Mouse (Mus musculus) adrenal gland, postnatal 14 days (tissue): ENCODE measurements around the gene Hccs. TPM values are rescaled to one million over a fixed set of nuclear protein-coding genes. Genes with fewer than 3 reads are reported as not detected.
"Not testable (repeated sequence)": the region's sequence is repeated elsewhere in the genome, so short reads cannot be mapped to it uniquely, and the experiment has no call there.

Experiments used
- DNase-seq: peaks from one replicate; pipeline ENCODE4 v3.0.0; 2021; ENCODE audit warnings: mixed read lengths
- long read RNA-seq, 2 experiments: library from polyadenylated mRNA; stranded (forward); transcript quantifications; one replicate each; pipeline ENCODE4 v2.0.0; 2021
- total RNA-seq: library from RNA; stranded (reverse); gene quantifications from 2 replicates; pipeline ENCODE4 v1.2.3, GENCODE M21; 2021

The Hccs gene
- 39.4 and 43.5 TPM in 2 replicates for total RNA-seq
- long read RNA-seq, experiment 1, transcript Hccs-202 (7 exons, 2,473 nt): major isoform, 48 of 85 reads
- long read RNA-seq, experiment 1, transcript Hccs-201 (7 exons, 2,320 nt): minor isoform, 27 of 85 reads
- long read RNA-seq, experiment 1, partial matches to known transcripts: 1 of 85 reads
- long read RNA-seq, experiment 1, other reads (novel, unspliced or antisense): 9 of 85 reads
- long read RNA-seq, experiment 2, transcript Hccs-202 (7 exons, 2,473 nt): major isoform, 19 of 47 reads
- long read RNA-seq, experiment 2, transcript Hccs-201 (7 exons, 2,320 nt): minor isoform, 17 of 47 reads
- long read RNA-seq, experiment 2, partial matches to known transcripts: 1 of 47 reads
- long read RNA-seq, experiment 2, other reads (novel, unspliced or antisense): 10 of 47 reads

- DNase-seq: peak; percentile 94
Observed at GRCm38 (mm10) chrX:169319945-169320667, at the start of gene Hccs. Gene Hccs, minus strand, starts transcription at chrX:169320372.

DNA sequence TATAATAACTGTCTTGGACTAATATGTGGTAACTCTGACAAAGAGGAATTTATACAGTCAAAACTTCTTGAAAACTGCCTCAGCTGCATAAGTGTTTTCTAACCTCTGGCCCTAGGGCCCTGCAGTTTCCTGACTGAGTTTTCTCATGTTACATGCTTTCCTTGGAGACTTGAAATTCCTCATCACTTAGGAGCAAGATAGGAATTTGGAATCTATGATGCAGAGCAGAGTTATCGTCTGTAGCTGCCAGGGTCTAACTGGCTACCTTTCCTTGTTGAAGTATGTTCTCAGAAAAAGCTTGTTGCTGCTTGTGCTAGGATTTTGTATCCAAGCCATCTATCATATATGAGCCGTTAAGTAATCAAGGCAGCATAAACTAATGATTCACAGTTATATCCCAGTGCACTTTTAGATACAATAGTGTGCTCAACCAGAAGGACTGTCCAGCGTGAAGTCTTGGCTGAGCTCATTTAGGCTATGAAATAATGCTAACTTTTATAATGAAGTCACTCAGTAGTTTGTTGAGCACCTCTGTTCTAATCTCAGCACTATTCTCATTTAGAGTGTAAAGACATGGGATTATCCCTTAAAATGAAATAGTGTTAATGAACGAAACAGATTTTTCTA is 37.1 kb upstream of the Hccs start:
- DNase-seq: no peak

DNA sequence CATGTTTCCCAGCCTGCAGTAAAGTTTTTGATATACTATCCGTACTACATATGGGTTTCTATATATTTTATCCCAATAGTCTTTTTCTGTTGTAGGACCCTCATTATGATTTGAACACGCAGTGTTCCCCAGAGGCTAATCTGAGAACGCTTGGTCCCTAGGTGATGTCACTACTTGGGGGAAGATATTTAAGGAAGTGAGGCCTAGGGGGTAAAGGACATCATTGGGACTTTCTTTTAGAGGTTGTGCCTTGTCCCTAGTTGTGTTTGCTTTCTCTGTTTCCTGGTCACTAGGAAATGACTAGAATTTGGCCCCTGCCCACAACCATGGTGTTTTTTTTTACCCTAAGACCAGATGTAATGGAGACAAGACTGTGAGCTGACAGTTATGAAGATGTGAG is 18.0 kb upstream of the Hccs start:
- no peak for DNase-seq

- DNase-seq: no peak
Observed at GRCm38 (mm10) chrX:169337559-169337958, 17.4 kb upstream of the Hccs start.

DNA sequence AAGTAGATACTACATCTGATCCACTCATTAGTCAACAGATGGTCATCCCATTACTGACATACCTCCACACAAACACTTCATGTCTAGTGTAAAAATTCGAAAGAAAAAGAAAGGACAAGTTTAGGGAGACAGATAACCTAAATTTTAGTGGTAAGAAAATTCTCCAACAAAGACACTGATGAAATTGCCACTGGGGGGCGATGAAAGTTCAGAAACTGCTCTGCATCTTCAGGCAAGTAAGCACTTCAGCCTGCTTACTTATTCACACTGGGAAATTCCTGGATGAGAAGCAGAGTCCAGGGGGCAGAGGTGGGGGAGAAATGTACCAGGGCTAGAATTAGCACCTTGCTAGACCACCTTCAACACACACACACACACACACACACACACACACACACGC is 12.1 kb upstream of the Hccs start:
- DNase-seq: peak; percentile 67

DNA sequence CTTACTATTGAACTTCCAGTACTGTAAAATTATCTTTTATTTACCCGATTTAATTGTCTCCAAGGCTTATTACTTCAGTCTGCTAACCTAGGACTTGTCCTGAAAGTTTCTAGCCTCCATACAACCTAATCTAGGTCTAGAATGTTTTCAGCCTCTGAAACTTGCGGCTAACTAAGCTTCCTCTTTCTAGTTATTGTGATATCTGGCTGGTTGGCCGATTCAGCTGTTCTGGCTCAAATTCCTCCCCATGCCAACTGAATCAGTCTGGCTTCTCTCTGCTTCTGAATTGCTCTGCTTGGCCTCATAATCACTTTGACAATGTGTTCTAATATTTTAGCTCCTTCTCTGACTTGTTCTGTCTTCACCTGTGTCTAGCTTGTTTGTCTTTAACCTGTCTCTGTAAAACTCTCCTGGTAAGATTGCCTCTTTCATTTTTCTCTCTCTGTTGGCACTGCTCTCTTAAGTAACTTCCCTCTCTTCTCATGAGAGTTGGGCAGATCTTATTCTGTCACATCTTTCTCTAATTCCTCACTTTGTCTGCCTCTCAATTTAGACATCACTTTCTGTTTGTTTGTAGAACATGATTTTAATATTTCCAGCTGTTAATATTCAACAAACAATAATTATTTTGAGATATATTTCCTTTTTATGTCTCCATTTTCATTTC is 5.9 kb upstream of the Hccs start:
- DNase-seq: no peak

- not testable (repeated sequence) for DNase-seq
Observed at GRCm38 (mm10) chrX:169320668-169321005, 465 bp upstream of the Hccs start.

GRCm38 (mm10) chrX:169319066-169319760 is 959 bp downstream of the Hccs start:
- DNase-seq: no peak

DNA sequence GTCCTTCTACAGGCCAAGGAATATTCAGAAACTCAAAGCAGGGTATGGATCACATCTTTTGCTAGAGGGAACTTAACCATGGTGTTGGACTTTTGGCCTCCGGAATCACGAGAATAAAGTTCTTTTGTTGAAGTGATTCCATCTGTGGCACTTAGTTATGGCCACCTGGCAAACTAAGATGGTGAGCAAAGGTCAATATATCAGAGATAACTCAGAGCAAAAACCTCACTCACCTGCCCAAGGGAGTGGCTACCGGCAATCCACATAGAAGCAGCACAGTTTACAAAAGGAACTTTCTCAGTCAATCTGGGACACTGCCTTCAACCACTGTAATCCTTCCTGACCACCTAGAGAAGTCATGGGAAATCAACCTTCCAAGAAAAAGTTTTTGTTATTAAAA is 11.6 kb downstream of the Hccs start:
- no peak for DNase-seq

DNA sequence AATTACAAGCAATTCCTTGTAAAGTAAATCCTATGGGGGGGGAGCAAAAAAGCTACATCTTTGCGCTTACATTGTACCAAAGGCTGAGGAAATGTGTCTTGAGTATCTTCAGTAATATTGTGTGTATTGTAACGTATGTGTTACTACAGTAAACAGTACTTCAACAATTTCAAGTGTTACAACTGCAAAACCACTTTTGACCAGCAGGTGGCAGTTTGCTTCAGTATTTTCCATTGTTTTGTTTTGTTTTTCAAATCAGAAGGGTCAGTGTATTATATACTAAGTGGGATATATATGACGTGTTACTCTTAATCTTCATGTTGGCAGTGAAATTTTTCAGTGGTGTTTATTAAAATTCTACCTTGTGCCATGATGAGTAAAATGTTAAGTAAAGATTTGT is 16.2 kb downstream of the Hccs start:
- DNase-seq: peak; percentile 23

DNA sequence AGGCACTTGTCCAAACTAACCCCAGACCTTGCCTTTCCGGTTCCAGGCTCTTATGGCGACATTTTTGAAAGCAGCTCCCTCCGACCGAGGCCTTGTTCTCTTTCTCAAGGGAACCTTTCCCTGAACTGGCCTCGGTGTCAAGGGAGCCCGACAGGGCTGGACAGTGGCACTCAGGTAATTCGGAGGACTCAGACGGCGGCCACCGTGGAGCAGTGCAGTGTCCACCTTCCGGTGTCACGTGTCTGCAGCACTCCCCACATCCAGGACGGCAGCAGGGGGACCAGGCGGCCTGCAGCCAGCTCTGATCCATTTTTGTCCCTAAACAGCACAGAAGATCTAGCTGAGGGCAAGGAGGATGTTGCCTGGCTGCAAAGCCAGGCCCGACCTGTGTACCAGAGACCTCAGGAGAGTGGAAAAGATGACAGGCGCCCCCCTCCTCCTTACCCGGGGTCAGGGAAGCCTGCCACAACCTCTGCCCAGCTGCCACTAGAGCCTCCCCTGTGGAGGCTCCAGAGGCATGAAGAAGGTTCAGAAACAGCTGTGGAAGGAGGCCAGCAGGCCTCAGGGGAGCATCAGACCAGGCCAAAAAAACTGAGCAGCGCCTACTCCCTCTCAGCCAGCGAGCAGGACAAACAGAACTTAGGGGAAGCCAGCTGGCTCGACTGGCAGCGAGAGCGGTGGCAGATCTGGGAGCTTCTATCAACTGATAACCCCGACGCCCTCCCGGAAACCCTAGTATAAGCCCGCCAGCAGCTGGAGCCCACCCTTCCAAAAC is 17.7 kb downstream of the Hccs start:
- DNase-seq: peak; percentile 59

GRCm38 (mm10) chrX:169299579-169299978 is 20.6 kb downstream of the Hccs start:
- DNase-seq: no peak

- no peak for DNase-seq
Observed at GRCm38 (mm10) chrX:169263433-169264172, 56.6 kb downstream of the Hccs start.

DNA sequence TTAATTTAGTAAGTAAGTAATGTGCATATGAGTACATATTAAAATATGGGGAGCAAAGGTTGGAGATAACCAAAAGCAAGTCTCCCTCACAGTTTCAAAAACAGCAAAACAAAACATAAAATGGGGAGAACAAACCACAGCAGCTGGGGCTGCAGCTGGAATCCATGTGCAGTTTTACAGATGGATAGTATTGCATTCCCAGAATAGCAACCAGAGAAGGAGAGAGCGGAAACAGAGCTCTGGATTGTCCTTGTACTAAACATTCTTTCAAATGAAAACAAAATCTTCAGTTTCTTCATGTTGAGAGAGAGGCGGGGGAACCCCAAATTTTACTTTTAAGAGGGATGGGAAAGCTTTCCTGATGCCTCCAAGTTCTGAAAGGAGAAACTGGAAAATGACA is 58.0 kb downstream of the Hccs start:
- no peak for DNase-seq

- no peak for DNase-seq
Observed at GRCm38 (mm10) chrX:169261034-169261433, 59.1 kb downstream of the Hccs start.

DNA sequence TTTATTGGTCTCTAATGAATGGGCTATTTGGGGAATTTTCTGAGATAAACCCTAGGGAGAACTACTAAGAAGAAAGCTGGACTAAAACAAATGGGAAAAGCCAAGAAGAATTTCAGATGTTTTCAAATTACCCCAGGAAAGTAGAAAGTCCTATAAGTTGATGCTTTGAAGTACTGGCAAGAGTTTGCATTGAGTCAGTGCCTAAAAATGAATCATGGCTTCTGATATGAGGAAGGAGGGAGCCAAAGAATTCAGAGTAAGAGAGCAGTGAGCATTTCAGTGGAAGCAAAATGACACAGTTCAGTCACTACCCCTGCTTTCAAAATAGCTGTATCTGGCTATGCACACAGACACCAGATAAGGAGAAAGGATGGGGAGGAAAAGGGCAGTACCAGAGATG is 63.4 kb downstream of the Hccs start:
- no peak for DNase-seq

DNA sequence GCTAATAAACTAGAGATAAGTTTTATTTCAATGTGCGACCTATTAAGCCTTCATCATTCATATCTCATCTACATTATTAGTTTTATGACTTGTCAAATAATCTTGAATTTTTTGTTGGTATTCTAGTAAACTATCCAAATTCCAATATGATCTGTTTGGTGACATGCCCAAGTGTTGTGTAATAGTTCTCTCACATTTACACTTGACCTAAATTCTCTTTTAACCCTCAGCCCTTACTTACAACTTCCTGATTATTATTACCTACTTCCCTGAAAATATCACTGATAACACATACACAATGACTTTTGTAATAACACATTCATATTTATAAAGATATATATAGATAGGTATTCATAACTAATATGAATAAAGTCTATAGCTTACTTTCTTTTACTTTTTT is 64.3 kb downstream of the Hccs start:
- no peak for DNase-seq

DNA sequence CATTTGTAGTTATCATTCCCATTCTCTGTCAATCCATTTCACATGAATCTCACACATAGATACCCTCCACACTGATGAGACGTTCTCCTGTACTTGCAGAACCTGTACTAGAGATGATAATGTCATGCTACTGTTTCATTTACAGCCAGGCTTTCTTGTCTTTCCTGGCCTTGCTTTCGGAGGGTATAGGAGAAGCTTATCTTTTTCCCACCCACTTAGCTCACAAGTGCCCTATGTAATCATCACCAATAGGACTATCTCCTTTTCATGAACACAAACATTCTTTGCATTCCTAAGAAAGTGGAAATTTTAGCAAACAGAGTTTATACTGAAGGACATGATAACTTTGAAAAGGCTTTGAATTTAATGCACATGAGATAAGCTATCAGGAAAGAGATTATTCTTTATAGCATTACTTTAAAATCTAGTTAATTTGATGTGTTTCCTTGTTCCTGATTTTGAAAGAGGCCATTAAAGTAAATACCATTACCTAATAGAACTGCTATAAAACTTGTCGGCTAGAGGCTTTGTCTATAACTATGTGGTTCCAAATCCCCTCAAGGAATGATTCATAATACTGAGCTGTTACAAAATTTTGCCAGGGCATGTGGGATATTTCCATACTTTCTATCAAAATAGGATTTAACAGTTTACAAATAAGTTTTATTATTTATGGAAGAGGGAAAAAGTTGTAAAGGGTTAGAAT is 97.7 kb downstream of the Hccs start:
- no peak for DNase-seq

- no peak for DNase-seq
Observed at GRCm38 (mm10) chrX:169220064-169220463, 100.1 kb downstream of the Hccs start.

- no peak for DNase-seq
Observed at GRCm38 (mm10) chrX:169210019-169210418, 110.2 kb downstream of the Hccs start.
